Mouse (Mus musculus): ENCODE results near the gene Pde4b. TPM values are rescaled to one million over a fixed set of nuclear protein-coding genes. Genes with fewer than 3 reads are reported as not detected.

Pde4b gene
- polyA plus RNA-seq, 1 experiment, result 19.5 TPM

DNA sequence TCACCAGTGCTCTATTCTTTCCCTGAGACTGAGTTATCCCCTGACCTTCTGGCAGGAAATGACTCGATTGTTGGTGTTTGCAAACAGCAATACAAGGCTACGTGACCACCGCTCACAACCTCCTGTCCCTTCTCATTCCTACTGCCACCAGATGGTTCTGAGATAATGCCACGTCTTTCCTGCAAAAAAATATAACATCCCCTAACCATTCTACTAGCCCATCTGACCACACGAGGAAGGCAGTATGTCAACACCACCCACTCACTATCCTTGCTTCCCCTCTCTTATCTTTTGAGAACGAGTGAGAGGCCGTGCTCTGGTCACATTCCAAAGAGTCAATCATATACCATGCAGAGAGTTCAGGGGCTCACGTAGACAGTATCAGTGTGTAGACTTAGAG is 548.6 kb downstream of the Pde4b start:
- H3K4me1 ChIP-seq (ENCODE audit: control insufficient read depth, insufficient read depth, low read length), result peaks cover 15% of the 10 kb centered on the region
- H3K4me3 ChIP-seq (ENCODE audit: insufficient read depth, low read length), result no peak overlapping the region
- no peak overlapping the region for H3K27ac ChIP-seq (ENCODE audit: insufficient read depth, low read depth, low read length)
- TF ChIP-seq POLR2A (IDR thresholded peaks at IDR 0.05; ENCODE audit: borderline replicate concordance, low read depth, low read length) (no peak), CTCF (IDR thresholded peaks at IDR 0.05; ENCODE audit: low read depth, low read length) (no peak)

DNA sequence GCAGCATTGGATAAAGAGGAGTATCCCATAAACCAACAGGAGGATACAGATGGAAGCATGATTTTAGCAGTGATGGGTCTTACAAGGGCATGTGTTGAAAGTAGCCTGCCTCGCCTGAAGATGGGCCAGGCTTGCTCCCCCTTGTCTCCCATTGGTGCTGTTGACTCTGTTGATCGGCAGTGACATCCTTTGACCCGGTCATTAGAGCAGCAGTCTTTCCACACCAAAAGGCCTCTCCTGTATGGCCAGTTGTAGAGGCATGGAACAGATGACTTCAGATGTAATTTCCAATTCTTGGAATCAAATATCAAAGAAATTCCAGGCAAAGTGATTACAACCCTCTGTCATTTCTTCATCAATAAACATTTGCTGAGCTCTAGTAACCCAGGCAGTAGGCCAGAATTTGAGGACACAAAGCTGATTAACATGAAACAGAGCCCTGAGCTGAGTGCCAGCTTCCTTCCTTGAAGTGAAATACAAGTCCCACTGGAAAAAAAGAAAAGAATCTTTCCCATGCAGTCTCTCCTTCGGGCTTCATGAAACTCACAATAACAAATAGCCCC is 550.1 kb downstream of the Pde4b start:
- peaks cover 15% of the 10 kb centered on the region for H3K4me1 ChIP-seq (ENCODE audit: control insufficient read depth, insufficient read depth, low read length)
- TF ChIP-seq POLR2A (IDR thresholded peaks at IDR 0.05; ENCODE audit: borderline replicate concordance, low read depth, low read length) (no peak), CTCF (IDR thresholded peaks at IDR 0.05; ENCODE audit: low read depth, low read length) (no peak)
- no peak overlapping the region for H3K27ac ChIP-seq (ENCODE audit: insufficient read depth, low read depth, low read length)

DNA sequence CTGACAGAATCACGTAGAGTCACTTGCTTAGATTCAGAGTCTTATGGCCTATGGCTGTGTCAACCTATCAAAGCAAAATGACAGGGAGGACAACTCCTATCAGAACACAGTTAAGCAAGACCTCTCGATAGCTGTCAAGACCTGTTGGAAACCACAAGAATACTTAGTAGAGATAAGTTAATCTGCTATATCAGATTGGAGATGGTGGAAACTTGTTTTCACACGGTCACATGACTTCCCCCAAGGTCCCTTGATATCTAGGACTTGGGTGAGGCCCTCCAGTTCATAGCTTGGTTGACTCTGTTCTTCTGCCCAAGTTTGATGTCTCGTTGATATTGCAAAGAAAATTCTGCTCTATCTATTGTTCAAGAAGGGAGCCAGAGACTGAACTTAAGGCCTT is 553.6 kb downstream of the Pde4b start:
- TF ChIP-seq POLR2A (IDR thresholded peaks at IDR 0.05; ENCODE audit: borderline replicate concordance, low read depth, low read length), result no peak
- no peak for TF ChIP-seq CTCF (IDR thresholded peaks at IDR 0.05; ENCODE audit: low read depth, low read length)
- Histone ChIP-seq H3K4me3 (ENCODE audit: insufficient read depth, low read length) (no peak overlapping the region), H3K27ac (ENCODE audit: insufficient read depth, low read depth, low read length) (no peak overlapping the region), H3K4me1 (ENCODE audit: control insufficient read depth, insufficient read depth, low read length) (peaks cover 14% of the 10 kb centered on the region)

More for the DNA sequence above, 550.1 kb downstream of the Pde4b start:
- no peak overlapping the region for H3K4me3 ChIP-seq (ENCODE audit: insufficient read depth, low read length)

DNA sequence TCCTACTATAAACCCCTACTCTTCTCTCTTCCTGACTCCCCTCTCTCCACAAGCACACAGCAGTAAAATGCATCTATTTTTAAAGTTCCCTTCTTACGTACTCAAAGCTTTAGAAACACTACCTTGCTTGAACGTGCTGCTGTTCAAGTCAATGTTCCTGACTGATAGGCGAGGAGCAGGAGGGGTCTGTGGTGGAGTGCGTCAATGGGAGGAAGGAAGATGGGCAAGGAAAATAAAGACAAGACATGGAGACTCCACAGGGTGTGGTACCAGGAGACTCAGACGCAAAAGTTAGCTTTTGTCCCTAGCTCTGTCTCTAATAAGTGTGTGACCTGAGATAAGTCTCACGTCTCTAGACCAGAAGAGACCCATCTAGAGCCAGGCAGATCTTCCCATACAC is 556.7 kb downstream of the Pde4b start:
- TF ChIP-seq POLR2A (IDR thresholded peaks at IDR 0.05; ENCODE audit: borderline replicate concordance, low read depth, low read length) (no peak), CTCF (IDR thresholded peaks at IDR 0.05; ENCODE audit: low read depth, low read length) (no peak)
- H3K4me3 ChIP-seq (ENCODE audit: insufficient read depth, low read length), result no peak overlapping the region
- no peak overlapping the region for H3K27ac ChIP-seq (ENCODE audit: insufficient read depth, low read depth, low read length)
- H3K4me1 ChIP-seq (ENCODE audit: control insufficient read depth, insufficient read depth, low read length), result peaks cover 29% of the 10 kb centered on the region

DNA sequence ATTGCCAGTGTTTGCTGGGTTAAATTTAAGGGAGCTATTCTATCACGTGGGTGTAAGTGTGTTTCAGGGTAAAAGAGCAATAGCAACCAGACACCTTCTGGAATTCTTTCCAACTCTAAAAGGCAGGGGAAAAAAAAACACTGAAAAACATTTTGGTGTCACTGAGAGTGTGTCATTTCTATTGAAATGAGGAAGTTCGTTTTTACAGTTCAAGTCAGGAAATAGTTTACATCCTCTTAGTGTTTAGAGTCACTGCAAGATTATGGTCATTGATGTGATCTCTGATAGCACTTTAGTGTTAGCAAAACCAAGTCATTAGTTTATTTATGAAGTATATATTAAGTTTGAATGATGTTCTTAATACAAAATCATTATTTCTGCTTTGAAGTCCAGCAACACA is 559.7 kb downstream of the Pde4b start:
- peak overlapping the region; percentile 67 for H3K27ac ChIP-seq (ENCODE audit: insufficient read depth, low read depth, low read length)
- H3K4me3 ChIP-seq (ENCODE audit: insufficient read depth, low read length), result no peak overlapping the region
- peaks cover 19% of the 10 kb centered on the region for H3K4me1 ChIP-seq (ENCODE audit: control insufficient read depth, insufficient read depth, low read length)
- TF ChIP-seq CTCF (IDR thresholded peaks at IDR 0.05; ENCODE audit: low read depth, low read length) (no peak), POLR2A (IDR thresholded peaks at IDR 0.05; ENCODE audit: borderline replicate concordance, low read depth, low read length) (no peak)

DNA sequence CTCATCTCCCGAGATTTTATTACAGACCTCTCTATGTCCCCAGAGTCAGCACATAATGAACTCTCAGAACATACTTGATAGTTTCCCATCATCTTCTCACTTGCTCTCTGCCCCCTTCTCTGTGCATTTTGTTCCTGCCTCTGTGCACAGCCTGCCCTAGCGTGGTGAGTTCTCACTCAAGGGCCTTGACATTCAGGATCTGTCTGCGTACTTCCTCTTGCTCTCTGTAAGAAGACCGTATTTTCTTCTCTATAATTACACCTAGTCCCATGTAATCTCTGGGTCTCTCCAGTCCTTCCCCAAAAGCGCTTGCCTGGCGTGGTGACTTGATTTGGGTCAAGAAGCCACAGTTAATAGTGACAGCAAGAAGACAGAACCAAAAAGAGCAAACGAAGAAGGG is 568.0 kb downstream of the Pde4b start:
- Histone ChIP-seq H3K4me1 (ENCODE audit: control insufficient read depth, insufficient read depth, low read length) (peaks cover 15% of the 10 kb centered on the region), H3K4me3 (ENCODE audit: insufficient read depth, low read length) (no peak overlapping the region), H3K27ac (ENCODE audit: insufficient read depth, low read depth, low read length) (no peak overlapping the region)
- no peak for TF ChIP-seq CTCF (IDR thresholded peaks at IDR 0.05; ENCODE audit: low read depth, low read length)
- TF ChIP-seq POLR2A (IDR thresholded peaks at IDR 0.05; ENCODE audit: borderline replicate concordance, low read depth, low read length), result no peak

DNA sequence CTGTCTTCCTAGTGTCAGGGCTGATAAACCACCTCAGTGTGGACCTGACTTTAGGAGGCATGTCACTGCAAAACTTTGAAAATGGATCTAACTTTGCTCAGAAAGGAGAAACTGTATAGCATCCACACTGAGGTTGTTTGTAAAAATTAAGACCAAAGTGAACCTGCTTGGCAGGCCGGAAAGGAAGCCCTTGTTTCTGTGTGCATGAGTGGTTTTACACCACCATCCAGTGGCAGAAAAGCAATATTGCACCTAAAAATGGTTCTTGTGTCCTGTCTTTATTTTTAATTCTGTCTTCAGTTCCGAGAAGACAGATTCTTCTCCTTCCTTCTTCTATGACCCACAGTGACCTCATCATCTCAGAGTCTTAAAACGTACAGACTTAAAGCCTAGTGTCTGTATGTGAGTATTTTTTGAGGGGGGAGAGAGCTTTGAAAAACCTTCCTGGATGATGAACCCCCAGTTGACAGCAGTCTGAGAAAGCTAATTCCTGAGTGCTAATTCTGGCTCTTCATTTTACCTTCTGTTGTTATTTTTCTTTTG is 569.2 kb downstream of the Pde4b start:
- TF ChIP-seq CTCF (IDR thresholded peaks at IDR 0.05; ENCODE audit: low read depth, low read length), result no peak
- TF ChIP-seq POLR2A (IDR thresholded peaks at IDR 0.05; ENCODE audit: borderline replicate concordance, low read depth, low read length), result no peak
- Histone ChIP-seq H3K4me3 (ENCODE audit: insufficient read depth, low read length) (no peak overlapping the region), H3K27ac (ENCODE audit: insufficient read depth, low read depth, low read length) (peak overlapping the region; percentile 40), H3K4me1 (ENCODE audit: control insufficient read depth, insufficient read depth, low read length) (peaks cover 15% of the 10 kb centered on the region)

Other genes with a start within 250 kb of the Pde4b start
- not detected in 2 replicates for gene B020004J07Rik, start 243.5 kb upstream of the Pde4b start, polyA plus RNA-seq (2012; ENCODE audit: insufficient read depth, insufficient read length, missing spikeins)
- gene C130073F10Rik, start 193.8 kb upstream of the Pde4b start, polyA plus RNA-seq (2012; ENCODE audit: insufficient read depth, insufficient read length, missing spikeins), result not detected in 2 replicates
- not detected in 2 replicates for gene Gm12800, start 178.4 kb upstream of the Pde4b start, polyA plus RNA-seq (2012; ENCODE audit: insufficient read depth, insufficient read length, missing spikeins)
- gene Gm12794, start 147.1 kb upstream of the Pde4b start, polyA plus RNA-seq (2012; ENCODE audit: insufficient read depth, insufficient read length, missing spikeins), result not detected in 2 replicates
- gene Gm12790, start 106.5 kb upstream of the Pde4b start, polyA plus RNA-seq (2012; ENCODE audit: insufficient read depth, insufficient read length, missing spikeins), result not detected in 2 replicates
- gene Gm12789, start 100.9 kb upstream of the Pde4b start, polyA plus RNA-seq (2012; ENCODE audit: insufficient read depth, insufficient read length, missing spikeins), result not detected in 2 replicates

Data from bone marrow macrophage, adult 2 months (primary cell).